Mouse (Mus musculus) myocyte (in vitro differentiated cells): ENCODE data around the gene Dnaaf1. TPM values are rescaled to one million over a fixed set of nuclear protein-coding genes. Genes with fewer than 3 reads are reported as not detected.
A peak's percentile ranks its signal among the peaks of the same experiment; 100 is the strongest.

Experiments
- H3K27me3 ChIP-seq: one replicate; pipeline ENCODE4 v1.6.1; 2011; ENCODE audit not compliant: control insufficient read depth, insufficient read depth, insufficient read length
- H3K36me3 ChIP-seq: one replicate; pipeline ENCODE4 v1.6.1; 2011; ENCODE audit not compliant: control insufficient read depth, insufficient read depth
- H3K4me2 ChIP-seq: one replicate; pipeline ENCODE4 v1.6.1; 2011; ENCODE audit warnings: low read depth, control low read depth
- H3K4me3 ChIP-seq: one replicate; pipeline ENCODE4 v1.5.1; 2011; ENCODE audit warnings: mild to moderate bottlenecking, control low read depth, moderate library complexity
- H3K79me2 ChIP-seq: one replicate; pipeline ENCODE4 v1.6.1; 2011; ENCODE audit not compliant: control insufficient read depth, insufficient read depth
- H3ac ChIP-seq: one replicate; pipeline ENCODE4 v1.6.1; 2011; ENCODE audit not compliant: control insufficient read depth, insufficient read length
- CEBPB ChIP-seq: IDR thresholded peaks from 2 replicates; pipeline ENCODE4 v1.6.1; 2011; ENCODE audit warnings: mild to moderate bottlenecking, moderate library complexity; ENCODE audit not compliant: poor library complexity, insufficient read depth, severe bottlenecking
- E2F4 ChIP-seq: IDR thresholded peaks from one replicate; pipeline ENCODE4 v1.6.1; 2011; ENCODE audit warnings: mild to moderate bottlenecking, control low read depth, moderate library complexity; ENCODE audit not compliant: insufficient read depth
- MAX ChIP-seq: IDR thresholded peaks from one replicate; pipeline ENCODE4 v1.6.1; 2011; ENCODE audit warnings: low read depth, mild to moderate bottlenecking, control low read depth
- MYOD1 ChIP-seq, 3 experiments: IDR thresholded peaks; one replicate each; pipeline ENCODE4 v1.6.1; 2011; ENCODE audit warnings: control low read depth in 2 of 3, low read depth in 2 of 3, mild to moderate bottlenecking in 2 of 3, moderate library complexity in 1 of 3; ENCODE audit not compliant: insufficient read length in 2 of 3, control insufficient read depth in 1 of 3
- MYOG ChIP-seq, 3 experiments: IDR thresholded peaks; one replicate each; pipeline ENCODE4 v1.6.1; 2011; ENCODE audit warnings: control low read depth in 2 of 3, low read depth in 2 of 3, mild to moderate bottlenecking in 2 of 3; ENCODE audit not compliant: insufficient read length in 2 of 3, control insufficient read depth in 1 of 3, insufficient read depth in 1 of 3
- POLR2A ChIP-seq: IDR thresholded peaks from one replicate; pipeline ENCODE4 v1.6.1; 2011; ENCODE audit warnings: low read depth, mild to moderate bottlenecking, control low read depth, moderate library complexity; ENCODE audit not compliant: insufficient read length
- POLR2AphosphoS2 ChIP-seq: IDR thresholded peaks from one replicate; pipeline ENCODE4 v1.6.1; 2011; ENCODE audit warnings: low read depth, control low read depth; ENCODE audit not compliant: insufficient read length
- REST ChIP-seq: IDR thresholded peaks from one replicate; pipeline ENCODE4 v1.6.1; 2011; ENCODE audit warnings: mild to moderate bottlenecking, control low read depth, moderate library complexity; ENCODE audit not compliant: insufficient read depth, insufficient read length
- SRF ChIP-seq: IDR thresholded peaks from one replicate; pipeline ENCODE4 v1.6.1; 2011; ENCODE audit warnings: low read depth; ENCODE audit not compliant: control insufficient read depth, insufficient read length
- TCF12 ChIP-seq: IDR thresholded peaks from one replicate; pipeline ENCODE4 v1.6.1; 2011; ENCODE audit warnings: mild to moderate bottlenecking, control low read depth; ENCODE audit not compliant: poor library complexity, insufficient read depth, severe bottlenecking
- TCF3 ChIP-seq: IDR thresholded peaks from one replicate; pipeline ENCODE4 v1.6.1; 2011; ENCODE audit warnings: low read depth, control low read depth; ENCODE audit not compliant: insufficient read length
- USF1 ChIP-seq: IDR thresholded peaks from one replicate; pipeline ENCODE4 v1.6.1; 2011; ENCODE audit warnings: low read depth, mild to moderate bottlenecking, control low read depth, moderate library complexity
- polyA plus RNA-seq: library from polyadenylated mRNA; unstranded; fragments of >200 nt; fragmentation: generic; extraction: Trizol; gene quantifications from one replicate; pipeline ENCODE4 v1.2.1, GENCODE M21; 2012; ENCODE audit warnings: missing spikeins

Gene Dnaaf1
- polyA plus RNA-seq, 1 experiment, result 0.01 TPM

DNA sequence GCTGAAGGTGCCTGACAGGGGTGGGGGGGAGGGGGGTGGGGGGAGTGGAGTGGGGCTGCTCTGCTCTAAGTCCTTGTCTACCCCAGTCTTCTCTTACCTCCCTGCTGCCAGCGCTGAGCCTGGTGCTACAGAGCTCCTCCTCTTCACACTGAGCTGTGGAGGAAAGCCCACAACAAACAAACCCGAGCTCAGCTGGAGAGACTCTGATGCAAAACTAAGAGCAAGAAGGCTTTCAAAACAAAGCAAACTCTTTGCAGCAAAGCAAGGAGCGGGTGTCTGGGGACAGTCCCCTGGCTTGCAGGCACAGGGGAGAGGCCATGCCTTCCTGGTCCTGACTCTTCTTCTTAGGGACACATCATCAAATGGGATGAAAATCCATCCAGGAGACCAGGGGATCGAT is 5.2 kb upstream of the Dnaaf1 start:
- no peak overlapping the region for H3K4me3 ChIP-seq
- H3K79me2 ChIP-seq, result no peaks in the 10 kb centered on the region
- H3K4me2 ChIP-seq, result no peak overlapping the region
- H3K36me3 ChIP-seq, result no peaks in the 10 kb centered on the region
- no peak overlapping the region for H3ac ChIP-seq
- no peak for TF ChIP-seq E2F4
- TF ChIP-seq POLR2AphosphoS2, result no peak
- no peak for TF ChIP-seq POLR2A
- no peak for TF ChIP-seq REST
- TF ChIP-seq CEBPB, result no peak
- TF ChIP-seq SRF, result no peak
- TF ChIP-seq USF1, result no peak
- TF ChIP-seq TCF12, result no peak
- no peak for TF ChIP-seq MYOD1 (IDR thresholded peaks at IDR 0.05; ENCODE audit: control insufficient read depth in 1 of 3, insufficient read length in 2 of 3, low read depth in 2 of 3)
- no peak for TF ChIP-seq TCF3
- H3K27me3 ChIP-seq, result no peaks in the 10 kb centered on the region

DNA sequence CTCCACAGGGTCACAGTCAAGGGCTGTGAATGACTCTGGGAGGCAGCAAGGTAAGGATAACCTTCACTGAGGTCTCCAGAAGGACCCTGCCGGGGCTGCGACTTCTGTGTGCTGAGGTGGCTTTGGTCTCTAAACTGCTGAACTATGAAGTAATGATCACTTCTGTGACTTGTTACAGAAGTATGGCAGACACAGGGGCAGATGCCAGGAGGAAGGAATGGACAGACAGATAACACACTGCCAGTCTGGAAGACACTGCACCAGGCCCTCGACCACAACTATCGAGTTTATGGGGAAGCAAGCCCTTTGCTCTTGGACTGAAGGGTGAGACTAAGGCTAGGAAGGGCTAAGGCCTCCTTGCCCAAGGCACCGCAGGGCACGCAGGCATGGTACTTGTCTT is 3.9 kb upstream of the Dnaaf1 start:
- TF ChIP-seq POLR2AphosphoS2 (no peak), MAX (no peak), TCF3 (no peak), CEBPB (no peak), TCF12 (no peak), POLR2A (no peak), MYOD1 (IDR thresholded peaks at IDR 0.05; ENCODE audit: control insufficient read depth in 1 of 3, insufficient read length in 2 of 3, low read depth in 2 of 3) (no peak), REST (no peak), E2F4 (no peak), USF1 (no peak), MYOG (IDR thresholded peaks at IDR 0.05; ENCODE audit: control insufficient read depth in 1 of 3, insufficient read depth in 1 of 3, insufficient read length in 2 of 3, low read depth in 2 of 3) (no peak), SRF (no peak)
- H3K27me3 ChIP-seq, result peaks cover 3% of the 10 kb centered on the region
- H3K36me3 ChIP-seq, result no peaks in the 10 kb centered on the region
- no peaks in the 10 kb centered on the region for H3K79me2 ChIP-seq
- no peak overlapping the region for H3ac ChIP-seq
- no peak overlapping the region for H3K4me2 ChIP-seq
- no peak overlapping the region for H3K4me3 ChIP-seq

DNA sequence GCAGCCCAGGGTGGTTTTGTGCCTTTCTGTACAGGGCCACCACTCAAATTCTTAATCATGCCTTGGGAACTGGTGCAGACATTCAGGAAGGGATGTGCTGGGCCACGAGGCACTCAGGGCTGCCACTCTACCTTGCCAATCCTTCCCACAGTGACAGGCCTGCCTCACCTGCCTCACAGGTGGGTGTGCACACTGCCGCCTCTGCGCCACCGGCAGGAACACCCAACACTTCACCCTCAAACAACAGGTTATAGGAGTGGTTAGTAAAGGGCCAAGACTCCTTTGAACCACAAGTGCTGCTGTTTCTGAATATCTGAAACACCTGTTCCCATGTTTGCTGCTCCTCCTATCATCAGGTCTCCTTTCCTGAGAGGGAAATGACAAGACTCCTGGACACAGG is 2.6 kb upstream of the Dnaaf1 start:
- Histone ChIP-seq H3ac (no peak overlapping the region), H3K4me2 (no peak overlapping the region), H3K79me2 (no peaks in the 10 kb centered on the region), H3K36me3 (no peaks in the 10 kb centered on the region), H3K4me3 (no peak overlapping the region), H3K27me3 (peaks cover 16% of the 10 kb centered on the region)
- TF ChIP-seq REST (no peak), MYOG (IDR thresholded peaks at IDR 0.05; ENCODE audit: control insufficient read depth in 1 of 3, insufficient read depth in 1 of 3, insufficient read length in 2 of 3, low read depth in 2 of 3) (no peak), USF1 (no peak), MYOD1 (IDR thresholded peaks at IDR 0.05; ENCODE audit: control insufficient read depth in 1 of 3, insufficient read length in 2 of 3, low read depth in 2 of 3) (no peak)

DNA sequence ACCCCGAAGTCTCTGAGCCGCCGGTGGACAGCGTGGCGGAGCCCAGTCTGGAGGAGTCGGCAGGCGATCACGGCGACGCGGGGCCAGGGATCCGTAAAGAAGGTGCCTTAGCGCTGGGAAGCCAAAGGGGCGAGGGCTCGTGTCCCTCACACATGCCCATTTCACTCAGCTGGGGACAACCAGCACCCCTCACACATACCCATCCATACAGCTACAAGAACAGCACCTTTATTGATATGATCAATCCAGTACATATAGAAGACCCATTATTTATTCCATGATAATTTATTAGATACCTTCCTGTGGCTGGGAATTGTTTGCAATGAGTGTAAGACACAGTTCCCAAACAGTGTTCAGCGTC is 311 bp downstream of the Dnaaf1 start:
- H3ac ChIP-seq, result peak overlapping the region; percentile 76
- peak overlapping the region; percentile 30 for H3K4me3 ChIP-seq
- H3K4me2 ChIP-seq, result peak overlapping the region; percentile 96
- H3K79me2 ChIP-seq, result no peaks in the 10 kb centered on the region
- H3K27me3 ChIP-seq, result peaks cover 42% of the 10 kb centered on the region
- H3K36me3 ChIP-seq, result no peaks in the 10 kb centered on the region
- no peak for TF ChIP-seq TCF12
- peak in 1 of 3 experiments; percentile 4 for TF ChIP-seq MYOG (IDR thresholded peaks at IDR 0.05; ENCODE audit: control insufficient read depth in 1 of 3, insufficient read depth in 1 of 3, insufficient read length in 2 of 3, low read depth in 2 of 3)

DNA sequence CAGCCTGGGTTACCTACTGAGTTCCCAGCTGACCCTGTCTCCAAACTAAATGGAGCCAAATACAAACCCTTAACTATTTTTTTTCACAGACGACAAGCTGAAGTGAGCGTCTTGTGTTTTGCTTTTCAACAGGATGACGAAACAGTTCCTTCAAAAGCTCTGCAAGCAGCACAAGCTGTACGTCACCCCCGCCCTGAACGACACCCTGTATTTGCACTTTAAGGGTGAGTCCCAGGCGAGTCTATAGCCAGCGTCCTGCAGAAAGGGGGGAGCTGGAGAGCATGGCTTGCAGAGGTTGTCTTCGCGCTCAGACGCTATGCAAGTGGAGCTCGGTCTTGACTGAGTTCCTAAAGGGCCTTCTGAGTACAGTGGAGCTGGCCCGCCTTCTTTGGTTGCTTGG is 4.1 kb downstream of the Dnaaf1 start:
- no peak overlapping the region for H3ac ChIP-seq
- H3K36me3 ChIP-seq, result no peaks in the 10 kb centered on the region
- H3K4me2 ChIP-seq, result no peak overlapping the region
- TF ChIP-seq TCF12 (no peak), USF1 (no peak), MYOD1 (IDR thresholded peaks at IDR 0.05; ENCODE audit: control insufficient read depth in 1 of 3, insufficient read length in 2 of 3, low read depth in 2 of 3) (no peak), MYOG (IDR thresholded peaks at IDR 0.05; ENCODE audit: control insufficient read depth in 1 of 3, insufficient read depth in 1 of 3, insufficient read length in 2 of 3, low read depth in 2 of 3) (no peak), SRF (no peak), CEBPB (no peak), POLR2A (no peak), MAX (no peak), REST (no peak), POLR2AphosphoS2 (no peak), TCF3 (no peak), E2F4 (no peak)
- H3K4me3 ChIP-seq, result no peak overlapping the region
- H3K27me3 ChIP-seq, result peaks cover 68% of the 10 kb centered on the region
- H3K79me2 ChIP-seq, result no peaks in the 10 kb centered on the region
